Mouse (Mus musculus) cerebellum, adult 2 months (tissue): ENCODE measurements around the gene Tmem94. TPM values are rescaled to one million over a fixed set of nuclear protein-coding genes. Genes with fewer than 3 reads are reported as not detected.

Source experiments
- DNase-seq, 2 experiments: peaks; one replicate each; pipeline ENCODE4 v3.0.0; 2021
- H3K27ac ChIP-seq: fragments of 200-500 bp; 2 replicates; pipeline ENCODE4 v1.5.1; 2012; ENCODE audit warnings: low read length, control low read depth, inconsistent platforms; ENCODE audit not compliant: insufficient read depth
- H3K27me3 ChIP-seq: fragments of 200-500 bp; 2 replicates; pipeline ENCODE4 v1.6.1; 2012; ENCODE audit warnings: inconsistent platforms, mild to moderate bottlenecking, low read length, moderate library complexity; ENCODE audit not compliant: control insufficient read depth, insufficient read depth
- H3K4me1 ChIP-seq: fragments of 200-500 bp; 2 replicates; pipeline ENCODE4 v1.6.1; 2011; ENCODE audit warnings: low read length; ENCODE audit not compliant: control insufficient read depth, insufficient read depth
- H3K4me3 ChIP-seq: fragments of 200-500 bp; replicated peaks from 2 replicates; pipeline ENCODE3; 2011; ENCODE audit warnings: mild to moderate bottlenecking, low read depth, low read length, control low read depth; ENCODE audit not compliant: insufficient read depth
- CTCF ChIP-seq: fragments of 200-500 bp; IDR thresholded peaks from 2 replicates; pipeline ENCODE4 v1.5.1; 2011; ENCODE audit warnings: low read depth, mild to moderate bottlenecking, control low read depth, low read length, moderate library complexity, borderline replicate concordance; ENCODE audit not compliant: insufficient read depth
- POLR2A ChIP-seq: fragments of 200-500 bp; IDR thresholded peaks from 2 replicates; pipeline ENCODE4 v1.6.1; 2011; ENCODE audit warnings: low read length, control low read depth, borderline replicate concordance; ENCODE audit not compliant: insufficient read depth
- WGBS: fragments of 180-500 bp; shearing (Covaris S2); methylation state at CpG from one replicate; pipeline ENCODE4 v1.1.7; 2018; 5-methylcytosine and 5-hydroxymethylcytosine counted together
- polyA plus RNA-seq: library from polyadenylated mRNA; depleted of rRNA; stranded (reverse); fragments of >200 nt; gene quantifications from 2 replicates; pipeline ENCODE4 v1.2.3, GENCODE M21; 2012

Gene Tmem94
- polyA plus RNA-seq, 1 experiment = 54.2 TPM

DNA sequence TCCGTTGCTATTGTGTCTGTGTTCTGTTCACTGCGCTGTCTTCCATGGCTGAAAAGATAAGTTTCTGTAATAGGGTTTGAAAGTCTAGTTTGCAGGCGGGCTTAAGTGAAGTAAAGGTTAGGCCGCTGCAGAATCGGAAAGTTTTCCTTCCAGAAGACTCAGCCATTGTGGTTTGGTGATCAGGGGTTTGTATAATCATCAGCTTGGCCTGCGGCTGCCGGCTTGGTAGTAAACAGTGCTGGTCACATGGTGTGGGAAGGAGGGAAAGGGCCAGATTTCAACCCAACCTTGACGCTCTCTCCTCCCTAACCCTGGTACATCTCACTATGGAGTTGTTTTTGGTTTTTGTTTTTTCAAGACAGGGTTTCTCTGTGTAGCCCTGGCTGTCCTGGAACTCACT lies 1.7 kb downstream of the Tmem94 start:
- peaks cover 3% of the 10 kb centered on the region; the same call in 1 of the 2 replicates for H3K4me1 ChIP-seq
- 82% methylated on average over 8 of the region's 8 CpGs for WGBS

GRCm38 (mm10) chr11:115768896-115769295 lies 3.7 kb downstream of the Tmem94 start:
- Histone ChIP-seq H3K27ac (no peak overlapping the region), H3K4me1 (peaks cover 3% of the 10 kb centered on the region; the same call in 1 of the 2 replicates), H3K27me3 (no peaks in the 10 kb centered on the region), H3K4me3 (no peak overlapping the region)
- no peak for TF ChIP-seq CTCF
- TF ChIP-seq POLR2A = no peak
- WGBS = 83% methylated on average over 3 of the region's 3 CpGs
- no peak for DNase-seq

More for the DNA sequence above, 1.7 kb downstream of the Tmem94 start:
- TF ChIP-seq CTCF = no peak
- TF ChIP-seq POLR2A = no peak
- no peak for DNase-seq
- H3K27ac ChIP-seq = no peak overlapping the region
- no peaks in the 10 kb centered on the region for H3K27me3 ChIP-seq
- H3K4me3 ChIP-seq = no peak overlapping the region

- no peak for TF ChIP-seq POLR2A
- TF ChIP-seq CTCF = no peak
- H3K27me3 ChIP-seq = no peaks in the 10 kb centered on the region
These were observed 9.4 kb downstream of the Tmem94 start for GRCm38 (mm10) chr11:115774653-115775052.

GRCm38 (mm10) chr11:115775821-115776665 lies 10.8 kb downstream of the Tmem94 start:
- peak overlapping the region; percentile 34 for H3K4me3 ChIP-seq
- no peaks in the 10 kb centered on the region for H3K27me3 ChIP-seq
- peaks cover 22% of the 10 kb centered on the region for H3K4me1 ChIP-seq
- H3K27ac ChIP-seq = 0 out of 2 replicates have a peak overlapping the region, but pooled peaks have one; percentile 0
- WGBS = 24% methylated on average over 18 of the region's 18 CpGs
- DNase-seq = peak; percentile 57 to 66
- TF ChIP-seq CTCF (no peak), POLR2A (no peak)

More at GRCm38 (mm10) chr11:115774653-115775052, 9.4 kb downstream of the Tmem94 start:
- Histone ChIP-seq H3K4me1 (peaks cover 21% of the 10 kb centered on the region), H3K4me3 (no peak overlapping the region), H3K27ac (no peak overlapping the region)
- WGBS = 84% methylated on average over 4 of the region's 4 CpGs
- DNase-seq = no peak

GRCm38 (mm10) chr11:115776954-115777353 lies 11.7 kb downstream of the Tmem94 start:
- no peak overlapping the region for H3K27ac ChIP-seq
- no peaks in the 10 kb centered on the region for H3K27me3 ChIP-seq
- TF ChIP-seq POLR2A (no peak), CTCF (no peak)
- H3K4me1 ChIP-seq = peaks cover 22% of the 10 kb centered on the region
- 90% methylated on average over 9 of the region's 9 CpGs for WGBS
- no peak for DNase-seq
- H3K4me3 ChIP-seq = no peak overlapping the region

DNA sequence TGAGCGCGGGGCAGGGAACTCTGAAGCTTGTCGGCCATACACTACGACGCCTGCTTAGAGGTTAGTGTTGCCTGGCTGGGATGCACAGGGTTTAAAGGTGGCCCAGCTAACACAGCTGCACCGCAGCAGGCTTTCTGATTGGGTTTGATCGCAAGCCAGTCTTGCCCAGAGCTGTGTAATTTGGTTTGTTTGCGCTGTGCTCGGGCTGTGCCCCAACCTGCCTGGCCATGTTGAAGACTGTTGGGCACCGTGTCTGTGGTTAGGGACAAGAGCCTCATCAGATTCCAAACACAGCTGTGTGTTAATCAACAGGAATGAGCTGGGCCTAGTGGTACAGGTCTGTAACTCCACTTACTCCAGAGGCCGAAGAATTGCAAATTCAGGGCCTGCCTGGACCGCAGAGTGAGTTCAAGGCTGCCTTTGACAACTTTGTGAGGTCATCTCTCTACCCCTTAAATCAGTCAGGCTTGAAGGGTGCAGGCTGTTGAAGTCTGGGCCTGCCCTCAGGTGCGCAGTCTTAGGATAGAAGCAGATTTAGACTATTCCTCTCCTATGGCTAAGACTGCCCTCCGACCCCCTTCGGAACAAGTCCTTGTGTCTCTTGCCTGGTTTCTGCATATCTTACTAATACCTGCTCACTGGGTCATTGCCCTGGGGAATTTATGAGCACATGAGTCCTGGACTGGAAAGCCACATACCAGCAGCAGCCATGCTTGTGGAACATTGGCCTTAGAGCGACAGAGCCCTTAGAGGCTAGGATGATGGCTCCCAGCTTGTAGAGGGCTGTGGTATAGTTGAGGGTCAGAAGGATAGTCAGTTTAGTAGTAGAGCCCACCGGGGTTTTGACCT lies 12.5 kb downstream of the Tmem94 start:
- no peak overlapping the region for H3K4me3 ChIP-seq
- no peak overlapping the region for H3K27ac ChIP-seq
- peaks cover 22% of the 10 kb centered on the region for H3K4me1 ChIP-seq
- WGBS = 94% methylated on average over 17 of the region's 17 CpGs
- DNase-seq = no peak
- no peaks in the 10 kb centered on the region for H3K27me3 ChIP-seq
- TF ChIP-seq POLR2A (no peak), CTCF (no peak)

DNA sequence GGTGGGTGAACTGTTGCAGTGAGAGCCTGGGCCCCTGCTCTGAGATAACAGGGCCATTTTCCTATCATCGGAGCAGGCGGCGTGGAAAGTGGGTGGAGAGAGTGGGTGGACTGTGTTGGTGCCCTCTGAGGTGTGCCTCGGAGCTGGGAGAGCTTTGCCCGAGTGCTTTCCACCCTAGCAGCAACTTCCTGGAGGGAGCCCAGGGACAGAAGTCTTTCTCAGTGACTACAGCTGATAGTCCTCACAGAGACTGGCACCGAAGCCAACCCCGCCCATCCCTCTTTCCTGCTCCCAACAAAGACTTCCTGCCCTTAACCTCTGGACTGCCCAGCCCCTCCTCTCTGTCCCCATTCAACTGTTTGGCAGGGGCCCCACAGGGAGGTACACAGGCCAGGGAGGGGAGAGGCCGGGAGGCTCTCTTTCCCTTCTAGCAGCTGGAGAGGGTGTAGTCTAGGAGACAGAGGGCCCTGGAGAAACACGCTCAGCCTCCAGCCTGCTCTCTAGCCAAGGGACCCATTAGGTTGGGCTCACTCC lies 13.9 kb downstream of the Tmem94 start:
- peaks cover 22% of the 10 kb centered on the region for H3K4me1 ChIP-seq
- 67% methylated on average over 9 of the region's 9 CpGs for WGBS
- H3K27me3 ChIP-seq = no peaks in the 10 kb centered on the region
- H3K4me3 ChIP-seq = no peak overlapping the region
- TF ChIP-seq CTCF (no peak), POLR2A (no peak)
- peak; percentile 30 to 49 for DNase-seq
- no peak overlapping the region; the same call in 1 of the 2 replicates for H3K27ac ChIP-seq
